Mouse (Mus musculus) midbrain, embryonic 10.5 days (tissue): ENCODE data around the gene Ppp2r2c. TPM values are rescaled to one million over a fixed set of nuclear protein-coding genes. Genes with fewer than 3 reads are reported as not detected.
"Not testable (repeated sequence)": the region's sequence is repeated elsewhere in the genome, so short reads cannot be mapped to it uniquely, and the experiment has no call there.

Experiments used
- DNase-seq: peaks from one replicate; pipeline ENCODE4 v3.0.0-alpha.2; 2017; ENCODE audit warnings: low spot score
- H3K27ac ChIP-seq: fragments of 300-500 bp; sonication (generic); replicated peaks from 2 replicates; pipeline ENCODE4 v1.5.1; 2016; ENCODE audit warnings: mild to moderate bottlenecking
- H3K27me3 ChIP-seq: fragments of 300-500 bp; sonication (generic); 2 replicates; pipeline ENCODE4 v1.6.1; 2016; ENCODE audit warnings: low read depth, mild to moderate bottlenecking; ENCODE audit not compliant: poor library complexity, severe bottlenecking
- H3K36me3 ChIP-seq: fragments of 300-500 bp; sonication (generic); 2 replicates; pipeline ENCODE4 v1.6.1; 2016; ENCODE audit warnings: mild to moderate bottlenecking, moderate library complexity
- H3K4me1 ChIP-seq: fragments of 300-500 bp; sonication (generic); 2 replicates; pipeline ENCODE4 v1.6.1; 2016
- H3K4me3 ChIP-seq: fragments of 300-500 bp; sonication (generic); 2 replicates; pipeline ENCODE4 v1.5.1; 2016; ENCODE audit warnings: mild to moderate bottlenecking, moderate library complexity
- H3K9me3 ChIP-seq: fragments of 300-500 bp; sonication (generic); replicated peaks from 2 replicates; pipeline ENCODE4 v1.6.1; 2016; ENCODE audit warnings: mild to moderate bottlenecking
- WGBS: fragments of 180-500 bp; shearing (Covaris S2); methylation state at CpG from one replicate; pipeline ENCODE4 v1.1.7; 2016; 5-methylcytosine and 5-hydroxymethylcytosine counted together
- polyA plus RNA-seq: library from polyadenylated mRNA; unstranded; fragments of >200 nt; fragmentation: Nextera tagmentation; extraction: Ambion mirVana; gene quantifications from 2 replicates; pipeline ENCODE4 v1.2.1, GENCODE M21; 2016

Ppp2r2c gene
- polyA plus RNA-seq, 1 experiment from 2014 or later, result 0.48 TPM

DNA sequence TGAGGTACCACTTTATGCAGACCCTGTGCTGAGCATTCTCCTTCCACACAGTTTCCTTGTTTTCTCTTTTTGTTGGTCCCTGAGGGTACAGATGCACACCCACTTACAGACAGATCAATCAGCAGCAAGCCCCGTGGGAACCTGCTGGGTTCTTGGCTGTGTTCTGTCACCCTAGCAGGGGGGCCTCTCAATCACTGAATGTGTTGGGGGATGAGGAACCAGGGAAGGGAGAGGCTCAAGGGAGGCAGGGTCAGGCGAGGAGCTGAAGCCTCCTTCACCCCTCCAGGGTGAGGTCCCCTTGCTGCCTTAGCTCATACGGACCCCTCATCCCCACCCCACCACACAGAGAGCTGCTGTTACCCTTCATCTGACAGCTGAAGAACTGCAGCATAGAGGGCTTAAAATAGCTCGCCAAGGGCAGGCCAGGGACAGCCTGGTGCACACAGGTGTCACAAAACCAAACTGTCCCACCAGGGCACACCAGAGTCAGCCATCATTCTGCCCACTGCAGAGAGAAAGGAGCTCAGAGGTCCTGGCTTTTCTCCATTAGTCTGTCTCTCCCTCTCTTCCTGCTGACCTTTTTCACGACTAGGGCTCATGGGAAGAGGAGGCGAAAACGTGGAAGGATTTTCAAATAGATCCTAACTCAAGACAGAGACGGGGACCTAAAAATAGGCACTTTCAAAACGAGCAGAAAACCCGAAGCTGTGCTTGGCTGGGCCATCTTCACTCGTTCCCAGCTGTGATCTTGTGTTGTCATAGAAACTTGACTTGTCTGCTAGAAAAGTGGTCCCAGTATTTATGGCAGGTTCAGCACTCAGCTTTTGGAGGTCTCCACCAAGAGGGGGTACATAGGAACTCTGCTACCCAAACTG, 55.8 kb downstream of the Ppp2r2c start:
- Histone ChIP-seq H3K27ac (no peak overlapping the region), H3K36me3 (no peaks in the 10 kb centered on the region), H3K9me3 (no peaks in the 10 kb centered on the region), H3K27me3 (no peaks in the 10 kb centered on the region), H3K4me3 (no peak overlapping the region), H3K4me1 (peaks cover 17% of the 10 kb centered on the region)
- DNase-seq, result no peak
- WGBS, result 64% methylated on average over 11 of the region's 11 CpGs

DNA sequence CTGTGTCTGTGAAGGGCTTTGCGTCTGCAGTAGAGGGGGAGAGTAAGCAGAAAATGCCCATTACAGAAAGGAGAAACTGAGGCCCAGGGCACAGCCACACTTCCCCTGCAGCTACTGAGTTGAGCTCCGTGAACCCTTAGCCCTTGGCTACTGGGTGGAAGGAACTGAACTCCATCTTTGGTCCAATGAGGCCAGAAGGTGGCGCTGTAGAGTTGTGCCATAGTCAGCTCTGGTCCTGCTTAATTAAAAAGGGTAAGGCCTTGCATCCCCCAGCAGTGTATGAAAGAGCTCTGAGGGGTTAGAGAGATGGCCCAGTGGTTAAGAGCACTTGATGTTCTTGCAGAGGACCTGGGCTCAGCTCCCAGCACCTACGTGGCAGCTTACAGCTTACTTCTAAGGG, 60.4 kb downstream of the Ppp2r2c start:
- 50% methylated on average over 4 of the region's 4 CpGs for WGBS
- H3K27me3 ChIP-seq, result no peaks in the 10 kb centered on the region
- H3K27ac ChIP-seq, result no peak overlapping the region
- no peaks in the 10 kb centered on the region for H3K36me3 ChIP-seq
- H3K4me3 ChIP-seq, result no peak overlapping the region
- DNase-seq, result peak; percentile 32
- H3K4me1 ChIP-seq, result peaks cover 5% of the 10 kb centered on the region
- no peaks in the 10 kb centered on the region for H3K9me3 ChIP-seq

DNA sequence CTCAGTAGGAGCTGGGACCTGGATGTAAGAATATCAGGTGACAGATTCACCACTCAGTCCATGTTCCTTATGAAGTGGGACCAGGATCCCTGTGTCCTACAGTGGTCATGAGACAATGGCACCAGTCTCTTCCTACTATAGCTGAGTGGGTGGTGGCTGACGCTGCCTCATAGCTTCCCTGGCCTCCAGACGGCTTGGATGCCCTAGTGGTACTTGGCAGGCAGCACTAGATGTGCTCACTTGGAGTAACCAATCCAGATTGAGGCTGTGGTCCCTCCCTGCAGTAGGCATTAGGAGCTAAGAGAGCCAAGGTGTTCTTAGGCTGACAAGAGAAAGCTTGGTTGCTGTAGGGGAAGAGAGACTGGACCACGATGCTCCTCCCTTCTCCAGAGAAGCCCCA, 61.1 kb downstream of the Ppp2r2c start:
- Histone ChIP-seq H3K27me3 (no peaks in the 10 kb centered on the region), H3K4me3 (no peak overlapping the region), H3K9me3 (no peaks in the 10 kb centered on the region), H3K36me3 (no peaks in the 10 kb centered on the region), H3K4me1 (no peaks in the 10 kb centered on the region), H3K27ac (no peak overlapping the region)
- WGBS, result 74% methylated on average over 3 of the region's 3 CpGs
- DNase-seq, result no peak

DNA sequence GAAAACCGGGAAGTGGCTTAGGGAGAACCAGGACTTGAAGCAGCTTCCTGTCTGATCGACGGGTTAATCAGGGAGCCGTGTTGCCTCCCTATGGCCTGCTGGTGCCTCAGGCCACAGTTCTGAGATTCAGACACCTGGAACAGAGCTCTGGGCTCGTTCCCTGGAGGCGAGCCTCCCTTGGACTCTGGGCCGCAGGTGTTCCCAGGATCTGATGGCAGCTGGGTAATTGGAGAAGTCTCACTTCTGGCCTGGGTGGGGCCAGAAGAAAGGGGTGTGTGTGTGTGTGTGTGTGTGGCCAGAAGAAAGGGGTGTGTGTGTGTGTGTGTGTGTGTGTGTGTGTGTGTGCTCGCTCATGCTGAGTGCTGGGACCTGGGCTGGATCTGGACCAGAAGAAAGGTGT, 65.1 kb downstream of the Ppp2r2c start:
- Histone ChIP-seq H3K4me1 (peaks cover 13% of the 10 kb centered on the region), H3K27me3 (no peaks in the 10 kb centered on the region), H3K9me3 (no peaks in the 10 kb centered on the region), H3K4me3 (no peak overlapping the region), H3K36me3 (no peaks in the 10 kb centered on the region), H3K27ac (no peak overlapping the region)
- no peak for DNase-seq
- 74% methylated on average over 7 of the region's 8 CpGs for WGBS

DNA sequence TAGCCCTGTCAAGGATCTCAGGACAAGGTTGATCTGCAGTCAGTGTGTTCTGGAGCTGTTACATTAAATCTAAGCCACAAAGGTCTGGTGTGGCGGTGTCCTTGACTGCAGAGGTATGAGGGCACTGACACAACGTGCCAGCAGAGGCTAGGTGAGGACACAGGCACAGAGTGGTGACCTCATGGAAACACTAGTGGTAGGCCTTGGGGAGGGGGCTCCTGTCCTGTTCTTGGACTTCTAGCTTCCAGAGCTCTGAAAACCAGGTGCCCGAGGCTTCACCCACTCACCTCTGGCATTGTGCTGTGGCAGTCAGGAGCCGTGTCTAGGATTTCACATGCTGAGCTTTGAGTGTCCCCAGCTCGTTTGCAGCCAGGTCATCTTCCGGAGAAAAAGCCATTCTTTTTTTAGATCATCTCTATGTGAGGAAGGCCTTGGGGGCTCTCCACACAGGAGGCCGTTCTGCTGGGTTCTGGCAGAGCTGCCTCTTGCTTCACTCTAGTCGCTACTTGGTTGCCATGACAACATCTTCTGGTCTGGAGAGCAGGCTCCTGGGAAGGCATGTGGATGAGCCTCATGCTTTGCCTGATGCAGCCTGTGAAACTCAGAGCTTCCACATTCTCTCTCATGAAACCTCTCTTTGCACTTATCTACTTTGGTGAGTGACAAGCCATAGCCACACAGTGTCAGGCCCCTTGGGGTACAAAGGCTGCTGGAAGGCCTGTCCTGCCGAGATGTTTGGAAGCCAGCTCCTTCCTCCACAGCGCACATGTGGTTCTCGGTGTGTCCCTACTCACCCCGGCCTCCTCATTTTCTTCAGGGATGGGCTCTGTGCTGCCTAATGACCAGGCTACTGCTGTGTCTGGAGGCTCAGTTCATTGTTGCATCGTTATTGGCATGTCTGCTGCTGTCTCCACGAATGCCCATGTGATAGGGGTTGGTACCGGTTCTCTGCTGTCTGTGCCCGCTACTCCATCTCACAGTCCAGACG, 67.5 kb downstream of the Ppp2r2c start:
- peak overlapping the region; percentile 46; the same call in 1 of the 2 replicates for H3K27ac ChIP-seq
- H3K4me1 ChIP-seq, result peaks cover 13% of the 10 kb centered on the region
- no peaks in the 10 kb centered on the region for H3K27me3 ChIP-seq
- no peak overlapping the region for H3K4me3 ChIP-seq
- DNase-seq, result peak; percentile 34
- WGBS, result 72% methylated on average over 17 of the region's 17 CpGs
- H3K9me3 ChIP-seq, result no peaks in the 10 kb centered on the region
- no peaks in the 10 kb centered on the region for H3K36me3 ChIP-seq

DNA sequence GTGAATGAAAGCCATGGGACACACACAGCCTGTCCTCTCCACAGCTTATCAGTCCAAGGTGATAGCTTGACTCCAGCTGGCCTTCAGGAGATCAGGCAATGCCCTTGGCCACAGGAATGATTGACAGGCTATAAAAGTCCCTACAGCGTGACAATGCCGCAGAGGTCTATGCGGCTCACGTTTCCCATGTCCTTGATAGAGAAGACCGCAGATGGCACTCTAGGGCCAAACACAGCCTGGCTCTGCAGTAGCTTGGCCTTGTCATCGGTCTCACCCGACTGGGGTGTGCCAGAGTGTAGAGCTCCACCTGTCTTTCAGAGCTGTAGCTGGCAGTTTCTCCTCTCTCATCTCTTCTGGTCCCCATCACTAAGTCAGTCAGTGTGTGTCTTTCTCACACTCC, 68.2 kb downstream of the Ppp2r2c start:
- no peaks in the 10 kb centered on the region for H3K27me3 ChIP-seq
- H3K4me1 ChIP-seq, result peaks cover 13% of the 10 kb centered on the region
- WGBS, result 88% methylated on average over 7 of the region's 7 CpGs
- peak overlapping the region; percentile 46; the same call in 1 of the 2 replicates for H3K27ac ChIP-seq
- no peaks in the 10 kb centered on the region for H3K9me3 ChIP-seq
- DNase-seq, result no peak
- no peaks in the 10 kb centered on the region for H3K36me3 ChIP-seq
- no peak overlapping the region for H3K4me3 ChIP-seq

DNA sequence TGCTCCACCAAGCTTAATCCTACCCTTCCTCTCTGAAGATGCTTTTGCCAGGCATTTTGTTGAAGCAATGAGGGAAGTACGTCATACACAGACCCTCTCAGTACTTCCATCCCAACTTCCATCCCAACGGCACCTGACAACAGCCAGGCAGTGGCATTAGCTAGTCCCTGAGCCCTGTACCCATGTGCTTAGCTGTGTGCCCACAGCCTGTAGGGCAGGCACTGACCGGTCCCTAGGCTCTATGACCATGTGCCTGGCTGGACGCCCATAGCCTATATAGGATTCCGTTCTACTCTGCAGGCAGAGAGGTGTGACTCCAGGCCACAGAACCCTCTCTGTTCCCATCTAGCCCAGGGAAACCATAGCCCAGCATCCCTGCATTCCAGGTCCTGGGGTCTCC, 69.7 kb downstream of the Ppp2r2c start:
- Histone ChIP-seq H3K27ac (no peak overlapping the region), H3K36me3 (no peaks in the 10 kb centered on the region), H3K9me3 (no peaks in the 10 kb centered on the region), H3K4me1 (peaks cover 13% of the 10 kb centered on the region), H3K27me3 (no peaks in the 10 kb centered on the region), H3K4me3 (no peak overlapping the region)
- DNase-seq, result no peak
- WGBS, result 94% methylated on average over 5 of the region's 5 CpGs

DNA sequence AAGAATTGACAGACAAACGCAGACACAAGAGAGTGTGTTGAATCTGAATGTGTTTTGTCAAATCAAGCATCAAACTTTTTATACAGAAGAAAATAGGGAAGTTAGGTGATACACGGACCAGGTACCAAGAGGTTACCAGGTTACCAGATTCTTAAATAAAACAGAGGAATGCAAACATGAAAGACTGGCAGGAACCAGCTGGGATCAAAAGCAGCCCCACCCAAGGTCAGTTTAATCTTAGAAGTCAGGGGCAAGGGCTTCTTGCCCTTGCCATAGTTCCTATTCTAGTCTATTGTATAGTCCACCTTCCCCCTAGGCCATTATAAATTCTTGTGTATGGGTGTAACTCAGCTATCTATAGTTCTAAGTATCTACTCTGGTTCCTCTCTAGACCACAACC, 70.7 kb downstream of the Ppp2r2c start:
- H3K27ac ChIP-seq, DNase-seq, H3K36me3 ChIP-seq, H3K4me3 ChIP-seq, H3K27me3 ChIP-seq, H3K9me3 ChIP-seq: not testable (repeated sequence)
- peaks cover 13% of the 10 kb centered on the region for H3K4me1 ChIP-seq
- 92% methylated on average over 2 of the region's 2 CpGs for WGBS

DNA sequence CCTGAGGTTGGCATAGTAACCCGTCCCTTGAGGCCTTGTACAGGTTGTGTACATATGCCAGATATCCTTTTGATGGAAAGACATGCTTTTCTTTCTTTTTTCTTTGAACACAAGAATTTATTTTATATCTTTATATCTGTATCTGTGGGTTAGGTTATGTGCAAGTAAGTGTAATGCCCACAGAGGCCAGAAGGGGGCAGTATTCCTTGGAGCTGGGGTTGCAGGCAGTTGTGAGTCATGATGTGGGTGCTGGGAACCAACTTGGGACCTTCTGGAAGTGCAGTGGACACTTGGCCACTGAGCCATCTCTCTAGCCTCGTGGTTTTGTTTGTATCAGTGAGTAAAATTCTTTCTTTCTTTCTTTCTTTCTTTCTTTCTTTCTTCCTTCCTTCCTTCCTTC, 74.1 kb downstream of the Ppp2r2c start:
- Histone ChIP-seq H3K36me3 (no peaks in the 10 kb centered on the region), H3K4me1 (peaks cover 17% of the 10 kb centered on the region), H3K27me3 (no peaks in the 10 kb centered on the region), H3K4me3 (no peak overlapping the region), H3K9me3 (no peaks in the 10 kb centered on the region), H3K27ac (no peak overlapping the region)
- DNase-seq, result no peak
- WGBS, result 85% methylated on average over 2 of the region's 2 CpGs

DNA sequence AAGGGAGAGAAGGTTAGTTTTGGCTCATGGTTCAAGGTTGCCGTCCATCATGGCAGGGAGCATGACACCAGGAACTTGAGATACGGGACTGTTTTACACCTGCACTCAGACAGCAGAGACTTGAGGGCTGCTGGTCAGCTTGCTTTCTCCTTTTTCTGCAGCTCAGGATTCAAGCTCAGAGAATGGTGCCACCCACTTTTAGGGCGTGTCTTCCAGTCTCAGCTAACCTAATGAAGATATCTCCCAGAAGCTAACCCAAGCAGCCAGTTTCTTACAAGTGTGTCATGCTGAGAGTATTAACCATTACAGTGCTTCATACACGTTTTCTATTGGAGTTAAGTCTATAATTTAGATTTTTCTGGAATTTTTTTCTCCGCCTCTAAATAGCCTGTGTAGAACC, 76.2 kb downstream of the Ppp2r2c start:
- Histone ChIP-seq H3K27me3 (peaks cover 4% of the 10 kb centered on the region; the same call in 1 of the 2 replicates), H3K4me1 (peaks cover 17% of the 10 kb centered on the region), H3K4me3 (no peak overlapping the region), H3K9me3 (no peaks in the 10 kb centered on the region), H3K27ac (no peak overlapping the region), H3K36me3 (no peaks in the 10 kb centered on the region)
- no peak for DNase-seq
- 76% methylated on average over 5 of the region's 5 CpGs for WGBS

DNA sequence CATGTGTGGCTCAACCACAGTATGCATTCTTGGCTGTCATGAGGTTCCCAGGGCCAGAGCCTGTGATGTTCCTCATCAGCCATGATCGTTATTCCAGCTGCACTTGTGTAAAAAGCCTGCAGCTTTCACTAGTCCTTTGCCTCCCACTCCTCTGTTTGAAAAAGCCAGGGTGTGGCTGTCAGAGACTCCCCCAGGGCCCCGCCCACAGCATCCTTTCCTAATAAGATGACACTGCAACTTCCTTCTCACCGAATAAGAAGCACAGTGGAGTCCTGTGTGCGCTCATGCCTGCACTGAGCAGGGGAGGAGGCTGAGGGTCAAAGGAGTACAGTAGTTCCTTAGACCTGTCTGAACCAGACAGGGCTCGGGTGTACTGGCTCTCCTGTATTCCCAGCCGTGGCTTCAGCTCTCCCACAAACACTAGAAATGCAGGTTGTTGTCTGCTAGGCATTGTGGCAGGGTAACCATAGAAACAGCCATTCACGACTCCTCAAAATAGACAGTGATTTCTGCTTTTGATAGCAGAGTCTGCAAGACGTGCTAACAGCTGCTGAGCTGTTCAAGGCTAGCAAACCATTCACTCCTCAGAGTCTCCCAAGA, 76.9 kb downstream of the Ppp2r2c start:
- WGBS, result 51% methylated on average over 8 of the region's 8 CpGs
- H3K4me1 ChIP-seq, result peaks cover 17% of the 10 kb centered on the region
- H3K27ac ChIP-seq, result no peak overlapping the region
- DNase-seq, result no peak
- H3K4me3 ChIP-seq, result no peak overlapping the region
- H3K27me3 ChIP-seq, result peaks cover 4% of the 10 kb centered on the region; the same call in 1 of the 2 replicates
- H3K9me3 ChIP-seq, result no peaks in the 10 kb centered on the region
- no peaks in the 10 kb centered on the region for H3K36me3 ChIP-seq

DNA sequence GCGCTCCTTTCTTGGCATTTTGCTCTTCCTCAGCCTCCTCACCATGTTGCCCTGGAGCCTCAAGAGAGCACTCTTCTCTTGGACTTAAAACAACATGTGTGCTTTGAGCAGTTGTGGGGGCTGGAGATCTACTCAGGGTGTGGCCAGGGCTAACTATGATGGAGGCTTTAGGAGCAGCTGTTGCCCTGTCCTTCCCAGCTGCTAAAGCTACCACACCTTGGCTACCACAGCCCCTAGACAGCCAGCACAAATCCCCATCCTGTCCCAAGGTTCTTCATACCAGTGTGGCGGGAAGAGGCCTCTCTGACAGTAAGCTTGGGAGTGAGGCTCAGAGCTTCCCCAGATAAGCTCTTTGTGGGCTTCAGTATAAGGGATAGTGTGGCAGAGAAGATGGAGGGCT, 77.4 kb downstream of the Ppp2r2c start:
- Histone ChIP-seq H3K27me3 (peaks cover 4% of the 10 kb centered on the region; the same call in 1 of the 2 replicates), H3K36me3 (no peaks in the 10 kb centered on the region), H3K27ac (no peak overlapping the region), H3K4me1 (peaks cover 17% of the 10 kb centered on the region), H3K9me3 (no peaks in the 10 kb centered on the region), H3K4me3 (no peak overlapping the region)
- WGBS, result 80% methylated on average over 2 of the region's 2 CpGs
- DNase-seq, result no peak
